Mouse (Mus musculus): ENCODE results near the gene Tek. TPM values are rescaled to one million over a fixed set of nuclear protein-coding genes. Genes with fewer than 3 reads are reported as not detected.

Gene Tek
- polyA plus RNA-seq, 1 experiment from 2014 or later = 8.5 TPM

- no peaks in the 10 kb centered on the region for H3K36me3 ChIP-seq
- H3K4me1 ChIP-seq = peaks cover 14% of the 10 kb centered on the region
- H3K4me3 ChIP-seq = no peak overlapping the region
- H3K27me3 ChIP-seq (ENCODE audit: low read depth, poor library complexity, severe bottlenecking) = no peaks in the 10 kb centered on the region
- DNase-seq (ENCODE audit: low spot score) = no peak
- H3K9me3 ChIP-seq (replicated peaks) = no peaks in the 10 kb centered on the region
- H3K27ac ChIP-seq (replicated peaks) = no peak overlapping the region
- 87% methylated on average over 1 of the region's 1 CpGs for WGBS
Measured at GRCm38 (mm10) chr4:94741824-94742223, 2.7 kb downstream of the Tek start.

- peaks cover 19% of the 10 kb centered on the region for H3K4me1 ChIP-seq
- no peak overlapping the region for H3K4me3 ChIP-seq
- no peaks in the 10 kb centered on the region for H3K9me3 ChIP-seq (replicated peaks)
- no peak for DNase-seq (ENCODE audit: low spot score)
- 77% methylated on average over 3 of the region's 3 CpGs for WGBS
- no peaks in the 10 kb centered on the region for H3K27me3 ChIP-seq (ENCODE audit: low read depth, poor library complexity, severe bottlenecking)
- H3K36me3 ChIP-seq = no peaks in the 10 kb centered on the region
- H3K27ac ChIP-seq (replicated peaks) = no peak overlapping the region
Measured at GRCm38 (mm10) chr4:94745749-94746148, 6.7 kb downstream of the Tek start.

GRCm38 (mm10) chr4:94746387-94746811 is 7.3 kb downstream of the Tek start:
- H3K27me3 ChIP-seq (ENCODE audit: low read depth, poor library complexity, severe bottlenecking) = no peaks in the 10 kb centered on the region
- 70% methylated on average over 7 of the region's 7 CpGs for WGBS
- peaks cover 19% of the 10 kb centered on the region for H3K4me1 ChIP-seq
- no peak overlapping the region for H3K4me3 ChIP-seq
- no peak overlapping the region for H3K27ac ChIP-seq (replicated peaks)
- DNase-seq (ENCODE audit: low spot score) = no peak
- H3K9me3 ChIP-seq (replicated peaks) = no peaks in the 10 kb centered on the region
- H3K36me3 ChIP-seq = no peaks in the 10 kb centered on the region

GRCm38 (mm10) chr4:94747338-94747737 is 8.2 kb downstream of the Tek start:
- no peak for DNase-seq (ENCODE audit: low spot score)
- Histone ChIP-seq H3K27me3 (ENCODE audit: low read depth, poor library complexity, severe bottlenecking) (no peaks in the 10 kb centered on the region), H3K9me3 (replicated peaks) (no peaks in the 10 kb centered on the region), H3K36me3 (no peaks in the 10 kb centered on the region), H3K4me3 (no peak overlapping the region), H3K4me1 (peaks cover 22% of the 10 kb centered on the region), H3K27ac (replicated peaks) (no peak overlapping the region)
- WGBS = 91% methylated on average over 3 of the region's 3 CpGs

GRCm38 (mm10) chr4:94752512-94752911 is 13.4 kb downstream of the Tek start:
- H3K27me3 ChIP-seq (ENCODE audit: low read depth, poor library complexity, severe bottlenecking) = no peaks in the 10 kb centered on the region
- peaks cover 15% of the 10 kb centered on the region for H3K4me1 ChIP-seq
- 39% methylated on average over 9 of the region's 9 CpGs for WGBS
- peak overlapping the region; percentile 69 for H3K27ac ChIP-seq (replicated peaks)
- no peaks in the 10 kb centered on the region for H3K36me3 ChIP-seq
- H3K4me3 ChIP-seq = no peak overlapping the region
- DNase-seq (ENCODE audit: low spot score) = peak; percentile 44
- no peaks in the 10 kb centered on the region for H3K9me3 ChIP-seq (replicated peaks)

GRCm38 (mm10) chr4:94765217-94765616 is 26.1 kb downstream of the Tek start:
- Histone ChIP-seq H3K4me1 (no peaks in the 10 kb centered on the region), H3K4me3 (no peak overlapping the region), H3K36me3 (no peaks in the 10 kb centered on the region), H3K27me3 (ENCODE audit: low read depth, poor library complexity, severe bottlenecking) (no peaks in the 10 kb centered on the region), H3K9me3 (replicated peaks) (no peaks in the 10 kb centered on the region), H3K27ac (replicated peaks) (no peak overlapping the region)
- DNase-seq (ENCODE audit: low spot score) = no peak

- 88% methylated on average over 7 of the region's 7 CpGs for WGBS
- H3K36me3 ChIP-seq = no peaks in the 10 kb centered on the region
- H3K4me1 ChIP-seq = no peaks in the 10 kb centered on the region
- no peak overlapping the region for H3K4me3 ChIP-seq
- H3K27me3 ChIP-seq (ENCODE audit: low read depth, poor library complexity, severe bottlenecking) = no peaks in the 10 kb centered on the region
- no peak for DNase-seq (ENCODE audit: low spot score)
- H3K9me3 ChIP-seq (replicated peaks) = no peaks in the 10 kb centered on the region
- no peak overlapping the region for H3K27ac ChIP-seq (replicated peaks)
Measured at GRCm38 (mm10) chr4:94766176-94766575, 27.1 kb downstream of the Tek start.

GRCm38 (mm10) chr4:94768624-94769023 is 29.5 kb downstream of the Tek start:
- 80% methylated on average over 3 of the region's 3 CpGs for WGBS
- DNase-seq (ENCODE audit: low spot score) = no peak
- Histone ChIP-seq H3K4me3 (no peak overlapping the region), H3K4me1 (no peaks in the 10 kb centered on the region), H3K27me3 (ENCODE audit: low read depth, poor library complexity, severe bottlenecking) (no peaks in the 10 kb centered on the region), H3K9me3 (replicated peaks) (no peaks in the 10 kb centered on the region), H3K27ac (replicated peaks) (no peak overlapping the region), H3K36me3 (no peaks in the 10 kb centered on the region)

- no peak for DNase-seq (ENCODE audit: low spot score)
- WGBS = 95% methylated on average over 5 of the region's 5 CpGs
- no peaks in the 10 kb centered on the region for H3K36me3 ChIP-seq
- H3K27ac ChIP-seq (replicated peaks) = no peak overlapping the region
- H3K9me3 ChIP-seq (replicated peaks) = no peaks in the 10 kb centered on the region
- H3K27me3 ChIP-seq (ENCODE audit: low read depth, poor library complexity, severe bottlenecking) = no peaks in the 10 kb centered on the region
- H3K4me3 ChIP-seq = no peak overlapping the region
- H3K4me1 ChIP-seq = peaks cover 4% of the 10 kb centered on the region; the same call in 1 of the 2 replicates
Measured at GRCm38 (mm10) chr4:94781043-94781442, 42.0 kb downstream of the Tek start.

- Histone ChIP-seq H3K9me3 (replicated peaks) (no peaks in the 10 kb centered on the region), H3K27ac (replicated peaks) (no peak overlapping the region), H3K27me3 (ENCODE audit: low read depth, poor library complexity, severe bottlenecking) (no peaks in the 10 kb centered on the region), H3K36me3 (no peaks in the 10 kb centered on the region), H3K4me1 (peaks cover 4% of the 10 kb centered on the region; the same call in 1 of the 2 replicates), H3K4me3 (no peak overlapping the region)
- WGBS = 93% methylated on average over 2 of the region's 2 CpGs
- DNase-seq (ENCODE audit: low spot score) = no peak
Measured at GRCm38 (mm10) chr4:94785921-94786320, 46.8 kb downstream of the Tek start.

GRCm38 (mm10) chr4:94803187-94803586 is 64.1 kb downstream of the Tek start:
- Histone ChIP-seq H3K36me3 (no peaks in the 10 kb centered on the region), H3K27me3 (ENCODE audit: low read depth, poor library complexity, severe bottlenecking) (no peaks in the 10 kb centered on the region), H3K4me3 (no peak overlapping the region), H3K27ac (replicated peaks) (no peak overlapping the region), H3K9me3 (replicated peaks) (no peaks in the 10 kb centered on the region), H3K4me1 (no peaks in the 10 kb centered on the region)
- WGBS = 75% methylated on average over 1 of the region's 1 CpGs
- no peak for DNase-seq (ENCODE audit: low spot score)

- Histone ChIP-seq H3K36me3 (no peaks in the 10 kb centered on the region), H3K4me3 (no peak overlapping the region), H3K27me3 (ENCODE audit: low read depth, poor library complexity, severe bottlenecking) (no peaks in the 10 kb centered on the region), H3K4me1 (no peaks in the 10 kb centered on the region), H3K27ac (replicated peaks) (no peak overlapping the region), H3K9me3 (replicated peaks) (no peaks in the 10 kb centered on the region)
- WGBS = 79% methylated on average over 1 of the region's 1 CpGs
- DNase-seq (ENCODE audit: low spot score) = no peak
Measured at GRCm38 (mm10) chr4:94810616-94811015, 71.5 kb downstream of the Tek start.

GRCm38 (mm10) chr4:94826891-94827290 is 87.8 kb downstream of the Tek start:
- Histone ChIP-seq H3K27ac (replicated peaks) (no peak overlapping the region), H3K9me3 (replicated peaks) (peaks cover 8% of the 10 kb centered on the region; the same call in 1 of the 2 replicates), H3K36me3 (no peaks in the 10 kb centered on the region), H3K27me3 (ENCODE audit: low read depth, poor library complexity, severe bottlenecking) (no peaks in the 10 kb centered on the region), H3K4me1 (no peaks in the 10 kb centered on the region), H3K4me3 (no peak overlapping the region)
- DNase-seq (ENCODE audit: low spot score) = no peak
- WGBS = 83% methylated on average over 1 of the region's 1 CpGs

- Histone ChIP-seq H3K36me3 (no peaks in the 10 kb centered on the region), H3K4me1 (no peaks in the 10 kb centered on the region), H3K4me3 (no peak overlapping the region), H3K9me3 (replicated peaks) (peaks cover 8% of the 10 kb centered on the region; the same call in 1 of the 2 replicates), H3K27ac (replicated peaks) (no peak overlapping the region), H3K27me3 (ENCODE audit: low read depth, poor library complexity, severe bottlenecking) (no peaks in the 10 kb centered on the region)
- no peak for DNase-seq (ENCODE audit: low spot score)
- WGBS = 40% methylated on average over 5 of the region's 5 CpGs
Measured at GRCm38 (mm10) chr4:94827429-94827828, 88.3 kb downstream of the Tek start.

Data from midbrain, embryonic 10.5 days (tissue).